Mouse (Mus musculus) stomach, postnatal 0 days (tissue): ENCODE results near the gene Cipc.

Experiments used
- CTCF ChIP-seq: IDR thresholded peaks from 2 replicates; pipeline ENCODE4 v1.5.1; 2016; ENCODE audit warnings: antibody characterized with exemption, low read depth, mild to moderate bottlenecking, moderate library complexity
- EP300 ChIP-seq: optimal IDR thresholded peaks from 2 replicates; pipeline ENCODE3; 2016; ENCODE audit warnings: antibody characterized with exemption

DNA sequence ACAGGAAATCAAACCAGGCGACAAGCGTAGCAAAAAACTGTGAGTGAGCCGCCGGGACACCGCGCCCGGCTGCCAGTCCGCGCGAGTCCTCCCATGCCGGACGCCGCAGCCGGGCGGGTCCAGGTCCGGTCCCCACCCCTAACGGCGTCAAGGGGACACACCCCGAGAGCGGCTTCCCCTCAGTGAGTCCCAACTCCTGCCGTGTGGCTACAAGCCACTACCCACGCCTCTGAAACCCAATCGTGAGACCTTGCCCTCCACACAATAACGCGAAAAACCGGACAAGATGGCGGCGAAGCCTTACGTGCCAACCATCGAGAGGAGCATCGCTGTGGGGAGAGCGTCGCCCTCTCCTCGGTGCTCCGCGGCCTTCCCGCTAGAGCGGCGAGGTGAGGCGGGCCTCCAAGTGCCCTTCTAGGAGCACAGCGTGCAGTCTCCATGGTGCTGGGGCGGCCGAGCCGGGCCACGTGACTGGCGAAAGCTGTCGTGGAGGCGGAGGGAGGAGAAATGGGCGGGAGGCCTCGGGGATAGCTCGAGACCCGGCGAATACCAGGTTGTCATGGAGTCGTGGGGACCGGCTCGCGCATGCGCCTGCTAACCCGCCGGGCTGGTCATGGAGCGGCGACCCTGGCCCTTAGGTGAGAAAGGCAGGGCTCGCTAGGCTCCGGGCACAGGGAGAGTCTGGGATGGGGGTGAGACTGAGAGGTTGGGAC lies at the start of gene Cipc:
- TF ChIP-seq EP300, result no peak
- peak; percentile 36 for TF ChIP-seq CTCF
